Mouse (Mus musculus): ENCODE measurements around the gene Nsmce3.

Gene Nsmce3

DNA sequence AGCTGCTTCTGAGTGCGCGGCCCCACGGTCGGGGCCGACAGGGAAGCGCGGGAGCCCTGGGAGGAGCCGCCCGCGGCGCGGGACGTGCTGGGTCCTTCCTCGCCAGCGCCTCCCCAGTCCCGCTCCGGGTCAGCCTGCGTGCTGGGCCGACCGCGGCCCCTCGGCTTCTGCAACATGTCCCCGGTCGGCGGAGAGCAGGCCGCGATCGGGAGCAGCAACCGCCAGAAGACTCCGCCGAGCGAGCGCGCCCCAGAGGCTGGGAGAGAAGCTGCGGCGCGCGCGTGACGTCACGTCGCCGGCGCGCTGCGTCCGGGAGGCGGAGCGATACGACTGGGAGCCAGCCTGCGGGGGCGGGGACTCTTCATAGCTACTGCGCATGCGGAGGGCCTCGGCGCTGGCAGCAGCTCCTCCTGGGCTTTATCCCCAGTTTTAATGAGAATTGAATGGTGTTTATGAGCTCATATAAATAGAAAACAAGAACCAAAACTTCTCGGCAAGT, at the start of gene Nsmce3:
Gene Nsmce3, minus strand, starts transcription at position 255 of the 499 bp plus-strand sequence.
- peak; percentile 97 to 98 for DNase-seq (ENCODE audit: low spot score in 2 of 2)

GRCm38 (mm10) chr7:64921189-64921588, 48.4 kb upstream of the Nsmce3 start:
- DNase-seq (ENCODE audit: low spot score in 2 of 2), result no peak

DNA sequence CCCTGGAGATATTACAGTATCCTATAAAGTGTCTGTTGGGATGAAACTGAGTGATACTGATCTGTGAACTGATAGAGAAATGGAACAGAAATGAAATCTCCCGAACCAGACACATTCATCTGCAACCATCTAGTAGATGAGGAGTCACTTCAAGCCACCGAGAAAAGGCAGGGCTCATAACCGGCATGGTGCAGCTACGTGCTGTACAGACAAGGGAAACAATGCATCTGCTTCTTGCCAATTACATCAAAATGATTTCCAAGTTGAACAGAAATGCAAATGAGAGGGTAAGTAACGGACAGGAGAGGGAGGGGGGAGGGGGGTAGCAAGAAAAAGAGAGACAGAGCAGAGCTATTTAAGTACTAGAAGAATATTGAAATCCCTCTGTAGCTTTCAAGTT, 47.9 kb upstream of the Nsmce3 start:
- DNase-seq (ENCODE audit: low spot score in 2 of 2), result no peak

DNA sequence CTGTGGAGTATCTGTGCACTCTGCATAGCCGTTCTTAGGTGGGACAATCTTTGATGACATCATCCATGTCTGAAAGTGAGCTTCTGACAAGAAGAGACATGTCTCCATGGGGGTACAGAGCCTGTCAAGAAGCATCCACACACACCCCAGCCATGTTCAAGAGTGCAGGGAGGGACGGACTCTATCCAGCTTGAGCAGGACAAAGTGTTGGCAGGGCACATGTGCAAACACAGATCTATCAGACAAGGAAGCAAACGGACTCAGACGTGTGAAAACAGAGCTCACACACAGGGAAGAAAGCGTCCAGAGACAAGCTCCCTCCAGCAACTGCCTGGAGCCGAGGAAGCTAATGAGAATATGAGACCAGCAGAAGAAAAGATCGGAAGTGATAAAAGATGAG, 43.9 kb upstream of the Nsmce3 start:
- DNase-seq (ENCODE audit: low spot score in 2 of 2), result no peak

GRCm38 (mm10) chr7:64915121-64915520, 42.3 kb upstream of the Nsmce3 start:
- DNase-seq (ENCODE audit: low spot score in 2 of 2), result no peak

DNA sequence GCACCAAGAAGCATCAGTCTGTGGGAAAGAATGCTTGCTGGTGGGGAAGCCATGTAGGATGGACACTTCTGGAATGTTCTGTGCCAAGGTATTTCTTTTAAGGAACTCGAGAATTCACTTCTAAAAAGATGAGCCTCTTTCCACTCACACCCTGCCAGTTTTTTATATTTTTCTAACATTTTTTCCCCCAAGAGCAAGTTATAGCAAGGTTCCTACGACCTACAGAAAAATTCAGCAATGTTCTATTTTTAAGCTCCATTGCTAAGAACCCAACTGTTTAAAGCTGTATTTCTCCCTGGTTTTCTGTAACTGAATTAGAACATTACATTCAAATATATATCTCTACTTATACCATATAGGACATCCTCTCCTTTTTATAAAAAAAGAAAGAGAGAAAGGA, 39.1 kb upstream of the Nsmce3 start:
- DNase-seq (ENCODE audit: low spot score in 2 of 2), result no peak

- DNase-seq (ENCODE audit: low spot score in 2 of 2), result no peak
Measured at GRCm38 (mm10) chr7:64910208-64910607, 37.4 kb upstream of the Nsmce3 start.

DNA sequence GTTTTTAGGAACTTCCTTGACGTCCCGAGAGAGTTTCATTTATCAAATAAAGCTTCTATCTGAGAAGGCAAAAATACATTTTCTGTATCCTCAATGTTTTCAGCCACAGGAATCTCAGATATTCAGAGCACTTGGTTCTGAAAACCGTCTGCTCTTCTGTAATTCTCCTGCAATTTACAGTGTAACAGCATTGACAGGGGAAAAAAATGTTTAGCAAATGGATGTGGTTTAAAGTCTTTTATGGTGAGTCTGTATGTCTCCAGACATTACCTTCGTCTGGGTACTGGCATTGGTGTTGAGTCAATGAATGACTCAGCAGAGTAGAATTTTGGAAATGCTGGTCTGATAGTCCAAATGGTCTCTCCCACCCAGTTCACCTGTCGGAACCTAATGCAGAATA, 34.2 kb upstream of the Nsmce3 start:
- DNase-seq (ENCODE audit: low spot score in 2 of 2), result no peak

GRCm38 (mm10) chr7:64905506-64905905, 32.7 kb upstream of the Nsmce3 start:
- no peak for DNase-seq (ENCODE audit: low spot score in 2 of 2)

DNA sequence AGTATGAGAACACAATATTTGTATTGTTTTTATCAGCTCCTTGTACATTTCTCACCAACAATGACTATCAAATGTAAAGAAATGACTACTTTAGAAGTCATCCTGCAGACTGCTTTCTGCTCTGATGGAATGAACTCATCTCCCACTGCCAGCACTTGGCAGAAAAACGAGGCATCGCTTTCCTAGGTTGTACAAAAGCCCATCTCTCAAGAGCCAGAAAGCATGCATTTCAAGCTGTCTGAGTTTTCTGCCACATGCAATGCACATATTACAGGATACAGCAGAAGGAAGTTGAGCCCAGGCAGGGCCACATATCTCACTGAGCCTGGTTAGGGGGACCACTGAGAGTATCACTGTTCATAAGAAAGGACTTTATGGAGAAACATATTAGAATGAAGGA, 27.5 kb upstream of the Nsmce3 start:
- no peak for DNase-seq (ENCODE audit: low spot score in 2 of 2)

GRCm38 (mm10) chr7:64896587-64896986, 23.8 kb upstream of the Nsmce3 start:
- no peak for DNase-seq (ENCODE audit: low spot score in 2 of 2)

GRCm38 (mm10) chr7:64895685-64896101, 22.9 kb upstream of the Nsmce3 start:
- DNase-seq (ENCODE audit: low spot score in 2 of 2), result no peak

GRCm38 (mm10) chr7:64891139-64891538, 18.3 kb upstream of the Nsmce3 start:
- DNase-seq (ENCODE audit: low spot score in 2 of 2), result no peak

- no peak for DNase-seq (ENCODE audit: low spot score in 2 of 2)
Measured at GRCm38 (mm10) chr7:64889919-64890318, 17.1 kb upstream of the Nsmce3 start.

- DNase-seq (ENCODE audit: low spot score in 2 of 2), result no peak
Measured at GRCm38 (mm10) chr7:64884187-64884862, 11.5 kb upstream of the Nsmce3 start.

GRCm38 (mm10) chr7:64882243-64882642, 9.4 kb upstream of the Nsmce3 start:
- DNase-seq (ENCODE audit: low spot score in 2 of 2), result no peak

GRCm38 (mm10) chr7:64881387-64881786, 8.6 kb upstream of the Nsmce3 start:
- no peak for DNase-seq (ENCODE audit: low spot score in 2 of 2)

DNA sequence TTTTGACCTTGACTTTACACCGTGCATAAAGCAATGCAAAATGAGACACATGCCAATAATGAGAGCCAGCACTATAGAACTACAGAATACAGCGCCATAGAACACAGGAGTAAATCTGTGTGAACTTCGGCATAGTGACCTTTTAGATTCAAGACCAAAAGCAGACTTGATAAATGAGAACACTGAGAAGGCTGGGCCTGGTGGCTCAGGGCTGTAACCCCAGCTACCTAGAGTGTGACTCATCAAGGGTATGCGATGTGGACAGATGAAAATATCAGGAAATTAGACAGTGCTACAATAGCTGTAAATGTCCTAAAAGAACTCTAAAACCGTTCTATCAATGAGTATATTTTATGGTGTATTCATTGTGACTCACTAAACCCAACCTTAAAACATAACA, 7.6 kb upstream of the Nsmce3 start:
- DNase-seq (ENCODE audit: low spot score in 2 of 2), result no peak

DNA sequence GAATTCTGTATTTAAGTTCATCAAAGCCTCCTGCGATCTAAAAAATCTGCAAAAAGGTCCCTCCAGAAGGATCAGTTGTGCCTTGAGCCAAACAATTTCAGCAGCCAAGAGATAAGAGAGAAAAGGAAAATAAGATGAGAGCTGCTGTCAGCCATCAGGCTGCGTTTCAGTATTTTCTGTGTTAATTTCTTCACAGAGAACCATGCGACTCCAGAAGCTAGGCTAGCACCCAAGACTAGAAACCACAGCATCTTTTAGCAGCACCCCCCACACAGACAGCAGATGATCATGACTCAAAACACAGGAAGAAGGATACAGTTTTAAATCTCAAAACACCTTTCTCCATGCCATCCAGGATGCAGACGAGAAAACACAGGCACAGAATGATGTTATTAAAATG, 2.1 kb upstream of the Nsmce3 start:
- peak; percentile 41 to 64 for DNase-seq (ENCODE audit: low spot score in 2 of 2)

DNA sequence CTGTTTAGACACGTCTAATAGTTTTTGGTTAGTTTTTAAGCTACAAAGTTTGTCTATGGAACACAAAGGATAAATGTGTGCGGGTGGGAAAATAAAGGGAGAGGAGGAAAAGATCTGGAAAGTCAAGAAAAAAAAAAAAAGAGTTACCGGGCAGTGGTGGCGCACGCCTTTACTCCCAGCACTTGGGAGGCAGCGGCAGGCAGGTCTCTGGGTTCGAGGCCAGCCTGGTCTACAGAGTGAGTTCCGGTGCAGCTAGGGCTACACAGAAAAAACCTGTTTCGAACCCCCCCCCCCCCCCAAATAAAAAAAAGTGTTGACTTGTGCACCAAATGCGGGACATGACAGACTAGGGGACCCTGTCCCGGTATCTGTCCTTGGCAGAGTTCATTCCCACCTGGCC, 469 bp upstream of the Nsmce3 start:
- no peak for DNase-seq (ENCODE audit: low spot score in 2 of 2)

DNA sequence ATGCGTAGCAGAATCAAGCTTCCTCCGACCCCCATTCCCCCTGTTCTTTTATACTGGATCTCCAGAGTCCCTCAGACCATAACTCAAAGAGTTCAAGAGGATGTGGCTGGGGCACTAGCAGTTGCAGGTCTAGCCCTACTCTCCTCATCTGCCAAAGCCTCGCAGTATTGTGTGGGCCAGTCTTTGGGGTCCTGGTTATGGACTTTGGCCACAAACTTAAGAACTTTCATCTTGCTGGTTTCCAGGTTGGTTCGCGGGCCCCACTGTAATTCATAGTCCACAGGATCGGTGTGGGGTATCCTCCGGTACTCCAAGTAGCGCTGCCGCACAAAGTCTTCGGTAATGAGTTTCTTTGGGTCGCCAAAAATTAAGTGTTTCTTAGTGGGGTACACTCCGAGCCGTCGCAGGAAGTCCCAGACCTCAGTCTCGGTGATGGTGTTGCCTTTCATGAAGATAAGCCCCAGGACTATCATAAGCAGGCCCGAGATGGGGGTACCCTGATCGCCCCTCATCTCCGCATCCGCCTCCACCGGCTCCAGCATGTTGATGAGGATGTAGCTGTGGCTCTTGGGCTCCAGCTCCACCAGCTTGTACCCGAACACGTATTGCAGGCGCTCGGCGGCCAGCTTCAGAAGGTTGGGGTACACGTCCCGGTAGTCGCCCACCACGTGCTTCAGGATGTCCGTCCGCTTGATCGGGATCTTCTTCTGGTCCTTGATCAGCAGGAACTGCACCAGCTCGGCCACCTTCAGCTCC, 632 bp downstream of the Nsmce3 start:
- DNase-seq (ENCODE audit: low spot score in 2 of 2), result peak in 1 of 2 experiments; percentile 36

DNA sequence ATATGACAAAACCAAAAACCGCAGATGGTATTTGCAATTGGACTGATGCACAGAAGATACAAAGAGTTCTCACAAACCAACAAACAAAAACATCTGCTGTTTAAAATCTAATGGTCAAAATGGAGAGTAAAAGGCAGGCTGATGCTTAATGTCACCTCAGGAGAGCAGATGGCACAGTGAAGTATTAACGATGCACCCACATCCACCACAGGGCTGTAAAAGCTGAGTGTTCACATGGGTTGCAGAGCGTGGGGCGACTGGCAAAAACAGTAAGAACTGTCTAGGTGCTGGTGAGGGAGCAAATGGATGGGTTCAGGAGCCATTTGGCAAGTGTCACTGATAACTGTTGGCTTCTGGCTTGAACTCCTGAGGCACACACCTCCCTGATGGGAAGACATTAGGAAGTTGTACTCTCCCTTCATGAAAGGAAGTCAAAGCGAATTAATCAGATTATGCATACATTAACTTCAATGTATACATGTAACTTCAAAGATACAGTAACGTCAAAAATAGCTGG, 3.2 kb downstream of the Nsmce3 start:
- DNase-seq (ENCODE audit: low spot score in 2 of 2), result no peak

- no peak for DNase-seq (ENCODE audit: low spot score in 2 of 2)
Measured at GRCm38 (mm10) chr7:64863538-64863937, 9.3 kb downstream of the Nsmce3 start.

All from right cerebral cortex, adult 2 months (tissue).